Mouse (Mus musculus): ENCODE measurements around the gene Mrgpre. TPM values are rescaled to one million over a fixed set of nuclear protein-coding genes. Genes with fewer than 3 reads are reported as not detected.

Gene Mrgpre
- polyA plus RNA-seq, 1 experiment from 2014 or later = 2.2 TPM

DNA sequence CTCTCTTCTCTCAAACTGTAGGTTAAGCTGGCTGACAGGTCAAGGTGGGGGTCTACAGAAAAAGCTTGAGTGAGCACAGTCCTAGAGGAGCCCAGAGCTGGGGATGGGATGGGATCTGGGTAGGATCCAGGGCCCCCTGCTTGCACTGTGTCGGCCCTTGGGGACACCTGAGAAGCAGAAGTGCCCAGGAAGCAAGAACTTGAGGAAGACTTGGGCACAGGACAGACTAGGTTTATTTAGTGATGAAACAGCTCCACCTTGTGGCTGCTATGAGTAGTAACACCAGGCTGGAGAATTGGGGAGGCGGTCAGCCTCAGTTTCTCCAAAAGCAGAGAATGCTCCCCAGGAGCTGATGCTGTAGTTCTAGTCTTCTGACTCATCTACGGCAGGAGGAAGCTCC, 20.5 kb downstream of the Mrgpre start:
- Histone ChIP-seq H3K4me3 (ENCODE audit: low read length) (no peak overlapping the region), H3K36me3 (ENCODE audit: control insufficient read depth, insufficient read depth) (no peaks in the 10 kb centered on the region), H3K27ac (ENCODE audit: low read length) (no peak overlapping the region), H3K4me2 (ENCODE audit: low read depth, low read length) (no peak overlapping the region), H3K9me3 (replicated peaks; ENCODE audit: control insufficient read depth, low read length) (no peaks in the 10 kb centered on the region), H3K9ac (ENCODE audit: low read length) (no peak overlapping the region), H3K27me3 (ENCODE audit: control insufficient read depth, insufficient read depth, low read length) (peaks cover 21% of the 10 kb centered on the region), H3K4me1 (ENCODE audit: control insufficient read depth, insufficient read depth, low read length) (no peaks in the 10 kb centered on the region)
- 13% methylated on average over 3 of the region's 3 CpGs for WGBS
- no peak for ATAC-seq (replicated peaks; ENCODE audit: extremely low read depth, insufficient read depth, low FRiP score)

DNA sequence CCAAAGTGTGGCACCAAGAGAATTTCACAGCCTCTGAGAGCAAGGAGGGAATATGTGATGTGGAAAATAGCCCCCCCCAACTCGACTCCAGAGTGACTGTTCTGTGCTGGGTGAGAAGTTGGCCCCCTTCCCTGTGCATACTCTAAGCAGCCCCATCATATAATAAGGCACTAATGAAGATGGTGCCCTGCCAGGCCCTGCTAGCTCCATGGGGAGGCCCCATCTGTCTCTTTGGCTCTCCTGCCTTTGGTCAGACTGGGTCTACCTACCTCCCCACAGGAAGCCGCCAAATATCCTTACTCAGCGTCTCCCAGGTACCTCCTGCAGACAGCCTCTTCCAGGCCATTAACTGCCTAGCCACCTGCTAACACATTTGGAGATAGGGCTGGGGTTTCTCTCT, 25.3 kb downstream of the Mrgpre start:
- no peaks in the 10 kb centered on the region for H3K9me3 ChIP-seq (replicated peaks; ENCODE audit: control insufficient read depth, low read length)
- ATAC-seq (replicated peaks; ENCODE audit: extremely low read depth, insufficient read depth, low FRiP score) = no peak
- no peak overlapping the region for H3K9ac ChIP-seq (ENCODE audit: low read length)
- peaks cover 16% of the 10 kb centered on the region for H3K27me3 ChIP-seq (ENCODE audit: control insufficient read depth, insufficient read depth, low read length)
- no peak overlapping the region for H3K4me3 ChIP-seq (ENCODE audit: low read length)
- peaks cover 6% of the 10 kb centered on the region for H3K4me1 ChIP-seq (ENCODE audit: control insufficient read depth, insufficient read depth, low read length)
- no peaks in the 10 kb centered on the region for H3K36me3 ChIP-seq (ENCODE audit: control insufficient read depth, insufficient read depth)
- H3K4me2 ChIP-seq (ENCODE audit: low read depth, low read length) = no peak overlapping the region
- H3K27ac ChIP-seq (ENCODE audit: low read length) = no peak overlapping the region
- WGBS = 66% methylated on average over 3 of the region's 3 CpGs

DNA sequence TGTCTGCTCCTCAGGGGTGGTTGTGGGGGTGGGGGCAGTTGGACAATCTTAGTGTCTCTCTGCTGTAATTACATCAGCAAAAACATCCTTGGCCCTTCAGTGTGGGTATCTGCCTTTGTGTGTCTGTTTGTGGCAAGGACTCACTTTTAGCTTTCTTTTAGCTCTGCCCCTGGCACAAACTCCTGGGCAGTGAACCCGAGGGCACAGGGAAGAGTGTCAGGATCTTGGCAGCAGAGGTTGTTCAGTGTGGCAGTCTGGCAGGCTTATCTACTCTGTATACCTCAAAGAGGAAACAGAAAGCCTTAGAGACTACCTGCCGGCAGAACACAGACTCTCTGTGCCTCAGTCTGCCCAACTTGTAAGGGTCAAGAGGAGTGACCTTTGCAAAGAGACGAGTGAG, 26.6 kb downstream of the Mrgpre start:
- H3K4me2 ChIP-seq (ENCODE audit: low read depth, low read length) = peak overlapping the region; percentile 91

DNA sequence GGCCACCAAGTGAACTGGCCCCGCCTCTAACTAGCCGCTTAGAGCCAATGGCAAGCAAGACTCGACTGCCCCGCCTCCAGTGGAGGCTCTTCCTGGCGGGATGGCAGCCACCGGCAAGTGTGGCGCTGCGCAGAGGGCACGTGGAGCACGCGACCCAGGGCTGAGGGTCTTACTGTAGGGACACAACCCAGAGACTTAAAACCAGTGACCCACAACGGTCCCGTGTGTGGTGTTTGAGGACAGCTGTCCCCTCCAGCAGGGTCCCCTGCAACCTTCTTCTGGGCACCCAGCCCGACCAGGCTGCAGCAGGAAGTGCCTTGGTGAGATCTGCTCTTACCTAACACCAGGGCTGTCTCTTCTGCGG, 27.3 kb downstream of the Mrgpre start:
- peaks cover 16% of the 10 kb centered on the region; the same call in 1 of the 2 replicates for H3K27me3 ChIP-seq (ENCODE audit: control insufficient read depth, insufficient read depth, low read length)
- H3K36me3 ChIP-seq (ENCODE audit: control insufficient read depth, insufficient read depth) = no peaks in the 10 kb centered on the region
- peak overlapping the region; percentile 55 for H3K9ac ChIP-seq (ENCODE audit: low read length)
- peak overlapping the region; percentile 91 for H3K4me2 ChIP-seq (ENCODE audit: low read depth, low read length)
- H3K27ac ChIP-seq (ENCODE audit: low read length) = no peak overlapping the region
- WGBS = 2% methylated on average over 15 of the region's 15 CpGs
- peaks cover 7% of the 10 kb centered on the region for H3K4me1 ChIP-seq (ENCODE audit: control insufficient read depth, insufficient read depth, low read length)
- H3K4me3 ChIP-seq (ENCODE audit: low read length) = peak overlapping the region; percentile 51
- ATAC-seq (replicated peaks; ENCODE audit: extremely low read depth, insufficient read depth, low FRiP score) = peak; percentile 86
- no peaks in the 10 kb centered on the region for H3K9me3 ChIP-seq (replicated peaks; ENCODE audit: control insufficient read depth, low read length)

More for the DNA sequence above, 26.6 kb downstream of the Mrgpre start:
- no peaks in the 10 kb centered on the region for H3K9me3 ChIP-seq (replicated peaks; ENCODE audit: control insufficient read depth, low read length)
- H3K4me3 ChIP-seq (ENCODE audit: low read length) = no peak overlapping the region
- no peak overlapping the region for H3K27ac ChIP-seq (ENCODE audit: low read length)
- H3K9ac ChIP-seq (ENCODE audit: low read length) = no peak overlapping the region
- ATAC-seq (replicated peaks; ENCODE audit: extremely low read depth, insufficient read depth, low FRiP score) = no peak
- no peaks in the 10 kb centered on the region for H3K36me3 ChIP-seq (ENCODE audit: control insufficient read depth, insufficient read depth)
- 58% methylated on average over 3 of the region's 3 CpGs for whole genome bisulfite sequencing
- H3K27me3 ChIP-seq (ENCODE audit: control insufficient read depth, insufficient read depth, low read length) = peaks cover 16% of the 10 kb centered on the region
- H3K4me1 ChIP-seq (ENCODE audit: control insufficient read depth, insufficient read depth, low read length) = peaks cover 6% of the 10 kb centered on the region

DNA sequence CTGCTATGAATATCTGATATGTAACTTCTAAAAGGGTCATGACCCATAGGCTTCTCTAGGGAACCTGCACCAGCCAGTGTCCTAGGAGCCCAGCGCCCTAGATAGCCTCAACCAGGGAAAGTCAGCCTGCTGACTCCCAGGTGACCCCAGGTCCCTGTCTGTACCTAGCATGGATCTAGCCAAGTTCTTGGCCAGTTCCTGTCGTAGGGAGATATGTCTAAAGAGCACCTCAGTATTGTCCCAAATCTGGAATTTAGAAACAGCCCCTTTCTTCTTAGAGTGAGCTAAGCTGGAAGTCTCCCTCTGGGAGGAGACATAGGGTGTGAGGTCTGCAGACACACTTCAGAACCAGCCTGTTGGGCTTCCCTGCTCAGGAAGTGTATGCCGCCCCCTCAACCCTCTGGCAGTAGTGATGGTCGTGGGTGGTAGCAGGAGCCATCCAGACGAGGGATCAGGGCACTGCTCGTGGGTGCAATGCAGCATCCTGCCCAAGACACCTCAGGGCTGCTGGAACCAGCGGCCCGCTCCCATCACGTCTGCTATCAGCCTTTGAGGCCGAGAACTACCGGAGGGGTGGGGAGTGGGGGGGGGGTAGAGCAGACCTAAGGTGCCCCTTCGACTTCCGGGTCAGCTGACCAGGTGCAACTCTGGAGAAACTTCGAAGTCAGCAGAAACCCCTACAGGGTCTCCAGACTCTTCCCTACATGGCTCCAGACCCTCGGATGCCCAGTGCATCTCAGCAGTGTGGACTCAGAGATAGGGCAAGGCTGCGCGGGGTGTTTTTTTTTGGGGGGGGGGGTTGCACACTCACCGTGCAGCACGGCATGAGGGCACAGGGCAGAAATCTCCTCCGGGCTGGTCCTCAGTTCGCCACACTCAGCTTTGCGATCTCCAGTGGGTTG, 27.9 kb downstream of the Mrgpre start, which contains the start of gene Osbpl5:
TSS of gene Osbpl5 (minus strand) at position 861 of the 902 bp plus-strand sequence.
- ATAC-seq (replicated peaks; ENCODE audit: extremely low read depth, insufficient read depth, low FRiP score) = no peak
- H3K9me3 ChIP-seq (replicated peaks; ENCODE audit: control insufficient read depth, low read length) = no peaks in the 10 kb centered on the region
- peak within 1 kb of the TSS; percentile 91 for H3K4me2 ChIP-seq (ENCODE audit: low read depth, low read length)
- peaks cover 9% of the 10 kb centered on the region for H3K4me1 ChIP-seq (ENCODE audit: control insufficient read depth, insufficient read depth, low read length)
- H3K9ac ChIP-seq (ENCODE audit: low read length) = peak within 1 kb of the TSS; percentile 55
- WGBS = 23% methylated on average over 22 of the region's 22 CpGs
- peak within 1 kb of the TSS; percentile 51 for H3K4me3 ChIP-seq (ENCODE audit: low read length)
- no peak within 1 kb of the TSS for H3K27ac ChIP-seq (ENCODE audit: low read length)
- peaks cover 16% of the 10 kb centered on the region; the same call in 1 of the 2 replicates for H3K27me3 ChIP-seq (ENCODE audit: control insufficient read depth, insufficient read depth, low read length)
- no peaks in the 10 kb centered on the region for H3K36me3 ChIP-seq (ENCODE audit: control insufficient read depth, insufficient read depth)

DNA sequence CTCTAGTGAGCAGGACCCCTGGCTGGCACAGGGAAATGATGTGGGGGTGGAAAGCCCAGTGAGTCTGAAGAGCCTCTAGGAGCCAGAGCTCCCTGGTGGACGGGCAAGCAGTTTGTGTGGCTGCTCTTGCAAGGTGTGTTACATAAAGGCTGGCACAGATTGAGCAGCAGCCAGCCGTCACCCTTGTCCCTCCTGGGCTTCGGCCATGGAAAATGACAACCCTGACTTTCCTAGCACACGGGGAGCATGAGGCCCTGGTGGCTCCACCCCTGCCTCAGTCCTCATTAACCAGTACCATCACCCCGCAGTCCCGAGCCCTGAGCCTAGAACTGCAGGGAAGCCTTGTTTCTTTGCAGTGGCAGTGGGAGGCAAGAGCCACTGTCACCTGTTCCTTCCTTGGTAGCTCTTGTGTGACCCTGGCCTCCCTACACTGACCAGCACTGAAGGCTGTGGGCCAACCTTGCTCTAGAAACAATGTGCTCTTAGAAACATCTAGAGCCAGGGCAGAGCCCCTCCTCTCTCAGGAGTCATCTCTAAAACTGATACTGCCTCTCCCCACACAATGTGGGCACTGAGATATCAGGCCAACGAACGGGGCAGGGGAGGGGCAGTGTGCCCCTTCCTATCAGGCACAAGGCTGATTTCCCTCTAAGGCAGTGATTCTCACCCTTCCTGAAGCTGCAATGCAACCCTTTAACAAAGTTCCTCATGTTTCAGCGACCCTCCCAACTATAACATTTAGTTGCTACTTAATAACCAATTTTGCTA, 28.8 kb downstream of the Mrgpre start:
- Histone ChIP-seq H3K36me3 (ENCODE audit: control insufficient read depth, insufficient read depth) (no peaks in the 10 kb centered on the region), H3K9ac (ENCODE audit: low read length) (no peak overlapping the region), H3K9me3 (replicated peaks; ENCODE audit: control insufficient read depth, low read length) (no peaks in the 10 kb centered on the region), H3K27ac (ENCODE audit: low read length) (no peak overlapping the region), H3K4me3 (ENCODE audit: low read length) (no peak overlapping the region), H3K27me3 (ENCODE audit: control insufficient read depth, insufficient read depth, low read length) (peaks cover 16% of the 10 kb centered on the region; the same call in 1 of the 2 replicates), H3K4me2 (ENCODE audit: low read depth, low read length) (no peak overlapping the region), H3K4me1 (ENCODE audit: control insufficient read depth, insufficient read depth, low read length) (peaks cover 9% of the 10 kb centered on the region)
- no peak for ATAC-seq (replicated peaks; ENCODE audit: extremely low read depth, insufficient read depth, low FRiP score)
- 67% methylated on average over 9 of the region's 9 CpGs for WGBS

DNA sequence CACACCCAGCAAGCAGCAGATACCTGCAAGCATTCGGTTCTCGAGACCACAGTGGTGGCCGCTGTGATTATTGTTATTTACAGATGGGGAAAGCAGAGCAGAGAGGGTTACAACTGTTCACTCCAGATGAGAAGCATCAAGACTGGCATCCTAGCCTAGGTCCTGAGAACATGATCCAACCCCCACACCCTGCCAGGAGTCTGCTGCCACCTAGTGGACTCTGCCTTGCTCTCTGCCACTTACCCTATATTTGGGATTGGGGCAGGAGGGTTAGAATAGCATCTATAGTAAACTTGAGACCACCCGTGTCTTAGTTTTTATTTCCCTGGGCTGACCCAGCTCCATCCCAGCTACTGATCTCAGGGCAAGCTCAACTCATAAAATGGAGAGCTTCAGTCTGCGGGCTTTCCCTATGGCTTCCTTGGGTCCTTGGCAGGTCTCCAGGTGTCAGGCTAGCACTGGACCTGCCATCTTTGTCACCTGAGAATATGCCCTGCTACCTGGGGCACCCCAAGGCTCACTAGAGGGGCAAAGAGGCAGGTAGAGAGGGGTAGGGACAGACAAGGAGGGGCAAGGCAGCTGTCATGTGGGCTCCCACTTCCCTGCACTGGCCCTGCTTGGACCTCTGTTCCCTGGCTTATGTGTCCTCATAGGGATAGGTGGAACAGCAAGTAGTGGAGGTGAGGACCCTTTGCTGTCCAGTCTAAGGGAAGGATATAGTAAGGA, 30.1 kb downstream of the Mrgpre start:
- peaks cover 9% of the 10 kb centered on the region for H3K4me1 ChIP-seq (ENCODE audit: control insufficient read depth, insufficient read depth, low read length)
- no peak for ATAC-seq (replicated peaks; ENCODE audit: extremely low read depth, insufficient read depth, low FRiP score)
- H3K9ac ChIP-seq (ENCODE audit: low read length) = no peak overlapping the region
- no peak overlapping the region for H3K4me3 ChIP-seq (ENCODE audit: low read length)
- no peak overlapping the region for H3K4me2 ChIP-seq (ENCODE audit: low read depth, low read length)
- H3K27me3 ChIP-seq (ENCODE audit: control insufficient read depth, insufficient read depth, low read length) = peaks cover 16% of the 10 kb centered on the region; the same call in 1 of the 2 replicates
- 45% methylated on average over 5 of the region's 5 CpGs for WGBS
- H3K36me3 ChIP-seq (ENCODE audit: control insufficient read depth, insufficient read depth) = no peaks in the 10 kb centered on the region
- H3K9me3 ChIP-seq (replicated peaks; ENCODE audit: control insufficient read depth, low read length) = no peaks in the 10 kb centered on the region
- no peak overlapping the region for H3K27ac ChIP-seq (ENCODE audit: low read length)

DNA sequence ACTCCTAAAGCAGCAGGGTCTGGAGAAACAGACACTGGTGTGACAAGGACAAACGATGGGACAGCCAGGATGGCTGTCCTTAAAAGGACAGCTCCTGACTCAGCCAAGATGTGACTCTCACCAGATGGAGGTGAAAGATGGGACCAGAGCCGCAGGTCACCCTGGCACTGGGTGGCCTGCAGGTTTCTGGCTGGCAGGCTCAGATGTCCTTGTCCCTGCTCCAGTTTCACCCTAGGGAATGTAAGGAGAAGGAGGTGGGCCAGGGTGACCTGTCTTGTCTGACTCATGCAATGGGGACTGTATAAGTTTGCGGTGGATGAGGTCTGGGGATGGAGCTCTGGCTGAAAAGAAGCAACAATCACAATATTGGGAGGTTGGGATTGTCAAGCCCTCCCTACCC, 31.7 kb downstream of the Mrgpre start:
- 69% methylated on average over 3 of the region's 3 CpGs for whole genome bisulfite sequencing
- H3K9ac ChIP-seq (ENCODE audit: low read length) = no peak overlapping the region
- peaks cover 9% of the 10 kb centered on the region for H3K4me1 ChIP-seq (ENCODE audit: control insufficient read depth, insufficient read depth, low read length)
- H3K36me3 ChIP-seq (ENCODE audit: control insufficient read depth, insufficient read depth) = no peaks in the 10 kb centered on the region
- no peak overlapping the region for H3K4me2 ChIP-seq (ENCODE audit: low read depth, low read length)
- ATAC-seq (replicated peaks; ENCODE audit: extremely low read depth, insufficient read depth, low FRiP score) = no peak
- no peak overlapping the region for H3K27ac ChIP-seq (ENCODE audit: low read length)
- peaks cover 16% of the 10 kb centered on the region; the same call in 1 of the 2 replicates for H3K27me3 ChIP-seq (ENCODE audit: control insufficient read depth, insufficient read depth, low read length)
- no peaks in the 10 kb centered on the region for H3K9me3 ChIP-seq (replicated peaks; ENCODE audit: control insufficient read depth, low read length)
- no peak overlapping the region for H3K4me3 ChIP-seq (ENCODE audit: low read length)
